Mouse (Mus musculus) midbrain, embryonic 13.5 days (tissue): Measurements from ENCODE around the gene Edn2. TPM values are rescaled to one million over a fixed set of nuclear protein-coding genes. Genes with fewer than 3 reads are reported as not detected.

Source experiments
- ATAC-seq: fragments of 200-750 bp; cut with Nextera tagmentation; 2 replicates; pipeline ENCODE4 v1.8.0; 2017; ENCODE audit warnings: mild to moderate bottlenecking, moderate TSS enrichment, moderate library complexity
- H3K27ac ChIP-seq: fragments of 300-500 bp; sonication (generic); 2 replicates; pipeline ENCODE4 v1.5.1; 2015; ENCODE audit warnings: inconsistent platforms, mild to moderate bottlenecking, moderate library complexity
- H3K27me3 ChIP-seq: fragments of 300-500 bp; sonication (generic); 2 replicates; pipeline ENCODE4 v1.6.1; 2015; ENCODE audit warnings: mild to moderate bottlenecking, inconsistent platforms
- H3K36me3 ChIP-seq: fragments of 300-500 bp; sonication (generic); 2 replicates; pipeline ENCODE4 v1.6.1; 2015; ENCODE audit warnings: mild to moderate bottlenecking, inconsistent platforms
- H3K4me1 ChIP-seq: fragments of 300-500 bp; sonication (generic); replicated peaks from 2 replicates; pipeline ENCODE4 v1.6.1; 2015; ENCODE audit warnings: inconsistent platforms
- H3K4me2 ChIP-seq: fragments of 300-500 bp; sonication (generic); replicated peaks from 2 replicates; pipeline ENCODE4 v1.6.1; 2015; ENCODE audit warnings: moderate library complexity, mild to moderate bottlenecking, inconsistent platforms
- H3K4me3 ChIP-seq: fragments of 300-500 bp; sonication (generic); replicated peaks from 2 replicates; pipeline ENCODE4 v1.5.1; 2015; ENCODE audit warnings: mild to moderate bottlenecking, inconsistent platforms
- H3K9ac ChIP-seq: fragments of 300-500 bp; sonication (generic); replicated peaks from 2 replicates; pipeline ENCODE4 v1.6.1; 2015; ENCODE audit warnings: mild to moderate bottlenecking, inconsistent platforms
- H3K9me3 ChIP-seq: fragments of 300-500 bp; sonication (generic); 2 replicates; pipeline ENCODE4 v1.6.1; 2016; ENCODE audit warnings: mild to moderate bottlenecking, inconsistent platforms
- WGBS: fragments of 180-500 bp; shearing (Covaris S2); methylation state at CpG from one replicate; pipeline ENCODE4 v1.1.7; 2015; 5-methylcytosine and 5-hydroxymethylcytosine counted together
- polyA plus RNA-seq: library from polyadenylated mRNA; unstranded; fragments of >200 nt; fragmentation: Nextera tagmentation; extraction: Ambion mirVana; gene quantifications from 2 replicates; pipeline ENCODE4 v1.2.1, GENCODE M21; 2015

The Edn2 gene
- polyA plus RNA-seq: not detected in 2 replicates

GRCm38 (mm10) chr4:120161166-120161949, at the start of gene Edn2:
Gene Edn2 (plus strand): TSS chr4:120161206.
- H3K4me3 ChIP-seq: no peak within 1 kb of the TSS
- H3K9me3 ChIP-seq: no peaks in the 10 kb centered on the region
- ATAC-seq: peak; percentile 25; the same call in 1 of the 2 replicates
- no peaks in the 10 kb centered on the region for H3K36me3 ChIP-seq
- H3K27me3 ChIP-seq: no peaks in the 10 kb centered on the region
- 38% methylated on average over 29 of the region's 29 CpGs for WGBS
- H3K4me1 ChIP-seq: peaks cover 16% of the 10 kb centered on the region
- H3K9ac ChIP-seq: no peak within 1 kb of the TSS
- no peak within 1 kb of the TSS for H3K27ac ChIP-seq
- no peak within 1 kb of the TSS for H3K4me2 ChIP-seq

GRCm38 (mm10) chr4:120115516-120115915, 45.5 kb upstream of the Edn2 start:
- H3K9ac ChIP-seq: no peak overlapping the region
- H3K27ac ChIP-seq: no peak overlapping the region
- H3K36me3 ChIP-seq: no peaks in the 10 kb centered on the region
- no peak overlapping the region for H3K4me2 ChIP-seq
- H3K4me1 ChIP-seq: no peaks in the 10 kb centered on the region
- no peaks in the 10 kb centered on the region for H3K27me3 ChIP-seq
- WGBS: 88% methylated on average over 3 of the region's 3 CpGs
- H3K4me3 ChIP-seq: no peak overlapping the region
- ATAC-seq: no peak
- H3K9me3 ChIP-seq: no peaks in the 10 kb centered on the region

DNA sequence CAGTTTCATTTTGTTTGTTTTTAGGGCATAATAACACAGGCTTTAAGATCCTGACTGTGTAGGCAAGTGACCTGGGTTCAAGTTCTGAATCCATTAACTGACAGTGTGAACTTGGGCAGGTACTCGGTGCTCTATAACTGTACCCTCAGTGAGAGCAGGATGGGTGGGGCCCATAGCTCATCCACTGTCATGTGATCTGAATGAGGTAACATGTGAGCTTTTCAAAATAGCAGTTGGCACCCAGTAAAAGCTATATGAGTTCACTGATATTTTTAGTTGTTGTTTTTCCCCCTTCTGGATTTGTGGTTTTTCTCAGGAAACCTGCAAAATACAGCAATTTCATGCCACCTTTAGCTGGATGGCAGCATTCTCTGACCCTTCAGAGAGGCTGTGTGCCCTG, 44.7 kb upstream of the Edn2 start:
- no peak overlapping the region for H3K9ac ChIP-seq
- H3K4me3 ChIP-seq: no peak overlapping the region
- no peaks in the 10 kb centered on the region for H3K36me3 ChIP-seq
- ATAC-seq: no peak
- H3K27me3 ChIP-seq: no peaks in the 10 kb centered on the region
- H3K4me1 ChIP-seq: no peaks in the 10 kb centered on the region
- no peaks in the 10 kb centered on the region for H3K9me3 ChIP-seq
- H3K27ac ChIP-seq: no peak overlapping the region
- H3K4me2 ChIP-seq: no peak overlapping the region
- WGBS: 91% methylated on average over 1 of the region's 1 CpGs

GRCm38 (mm10) chr4:120120276-120120675, 40.7 kb upstream of the Edn2 start:
- ATAC-seq: no peak
- Histone ChIP-seq H3K4me2 (no peak overlapping the region), H3K9ac (no peak overlapping the region), H3K27ac (no peak overlapping the region), H3K4me3 (no peak overlapping the region), H3K27me3 (no peaks in the 10 kb centered on the region), H3K4me1 (no peaks in the 10 kb centered on the region), H3K36me3 (no peaks in the 10 kb centered on the region), H3K9me3 (no peaks in the 10 kb centered on the region)
- 35% methylated on average over 8 of the region's 8 CpGs for WGBS

- H3K27me3 ChIP-seq: no peaks in the 10 kb centered on the region
- no peak overlapping the region for H3K4me2 ChIP-seq
- no peak overlapping the region for H3K9ac ChIP-seq
- no peak for ATAC-seq
- no peaks in the 10 kb centered on the region for H3K36me3 ChIP-seq
- no peak overlapping the region for H3K4me3 ChIP-seq
- H3K4me1 ChIP-seq: no peaks in the 10 kb centered on the region
- H3K27ac ChIP-seq: no peak overlapping the region
- no peaks in the 10 kb centered on the region for H3K9me3 ChIP-seq
- 81% methylated on average over 6 of the region's 6 CpGs for WGBS
These were observed 36.4 kb upstream of the Edn2 start for GRCm38 (mm10) chr4:120124656-120125055.

DNA sequence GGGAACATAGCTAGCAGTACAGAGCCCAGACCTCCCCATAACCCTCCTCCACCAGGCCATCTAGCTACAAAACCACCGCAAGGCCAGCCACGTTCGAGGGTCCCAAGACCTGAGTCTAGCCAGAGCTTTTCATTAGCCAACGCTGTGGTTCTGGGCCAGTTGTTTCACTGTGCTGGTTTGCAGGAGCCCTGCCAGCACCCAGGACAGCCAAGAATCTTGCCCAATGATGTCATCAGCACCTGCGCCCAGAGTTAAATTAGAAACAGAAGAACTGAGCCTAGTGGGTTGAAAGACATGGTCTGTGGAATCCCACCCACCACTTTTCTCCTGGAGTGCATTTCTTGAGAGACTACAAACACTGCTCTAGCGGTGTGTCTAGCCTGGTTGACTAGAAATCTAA, 35.0 kb upstream of the Edn2 start:
- 92% methylated on average over 6 of the region's 6 CpGs for WGBS
- no peaks in the 10 kb centered on the region for H3K4me1 ChIP-seq
- H3K36me3 ChIP-seq: no peaks in the 10 kb centered on the region
- no peak for ATAC-seq
- H3K4me2 ChIP-seq: no peak overlapping the region
- H3K27ac ChIP-seq: no peak overlapping the region
- H3K4me3 ChIP-seq: no peak overlapping the region
- no peaks in the 10 kb centered on the region for H3K27me3 ChIP-seq
- H3K9me3 ChIP-seq: no peaks in the 10 kb centered on the region
- H3K9ac ChIP-seq: no peak overlapping the region

GRCm38 (mm10) chr4:120127333-120127732, 33.7 kb upstream of the Edn2 start:
- H3K36me3 ChIP-seq: no peaks in the 10 kb centered on the region
- no peak overlapping the region for H3K4me2 ChIP-seq
- 0 out of 2 replicates have a peak, but pooled peaks cover 4% of the 10 kb centered on the region for H3K4me1 ChIP-seq
- 86% methylated on average over 3 of the region's 3 CpGs for WGBS
- no peak overlapping the region for H3K9ac ChIP-seq
- no peak for ATAC-seq
- H3K9me3 ChIP-seq: no peaks in the 10 kb centered on the region
- no peak overlapping the region for H3K4me3 ChIP-seq
- no peaks in the 10 kb centered on the region for H3K27me3 ChIP-seq
- H3K27ac ChIP-seq: no peak overlapping the region

DNA sequence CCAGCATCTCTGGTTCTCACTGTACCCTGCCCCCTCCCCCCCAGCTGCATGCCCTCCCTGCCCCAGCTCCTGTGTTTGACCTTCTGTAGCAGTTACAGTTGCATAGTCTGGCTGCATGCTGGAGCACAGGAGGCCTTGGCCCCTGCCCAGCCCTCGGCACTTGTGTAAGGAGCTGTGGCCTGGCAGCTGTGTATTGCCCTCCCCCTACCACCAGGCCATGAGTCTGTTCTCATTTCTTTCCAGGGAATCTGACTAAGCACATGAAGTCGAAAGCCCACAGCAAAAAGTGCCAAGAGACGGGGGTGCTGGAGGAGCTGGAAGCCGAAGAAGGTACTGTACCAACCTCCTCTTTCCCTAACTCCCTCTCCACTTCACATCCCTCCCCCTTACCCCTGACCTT, 33.0 kb upstream of the Edn2 start:
- WGBS: 89% methylated on average over 4 of the region's 4 CpGs
- H3K9me3 ChIP-seq: no peaks in the 10 kb centered on the region
- ATAC-seq: no peak

DNA sequence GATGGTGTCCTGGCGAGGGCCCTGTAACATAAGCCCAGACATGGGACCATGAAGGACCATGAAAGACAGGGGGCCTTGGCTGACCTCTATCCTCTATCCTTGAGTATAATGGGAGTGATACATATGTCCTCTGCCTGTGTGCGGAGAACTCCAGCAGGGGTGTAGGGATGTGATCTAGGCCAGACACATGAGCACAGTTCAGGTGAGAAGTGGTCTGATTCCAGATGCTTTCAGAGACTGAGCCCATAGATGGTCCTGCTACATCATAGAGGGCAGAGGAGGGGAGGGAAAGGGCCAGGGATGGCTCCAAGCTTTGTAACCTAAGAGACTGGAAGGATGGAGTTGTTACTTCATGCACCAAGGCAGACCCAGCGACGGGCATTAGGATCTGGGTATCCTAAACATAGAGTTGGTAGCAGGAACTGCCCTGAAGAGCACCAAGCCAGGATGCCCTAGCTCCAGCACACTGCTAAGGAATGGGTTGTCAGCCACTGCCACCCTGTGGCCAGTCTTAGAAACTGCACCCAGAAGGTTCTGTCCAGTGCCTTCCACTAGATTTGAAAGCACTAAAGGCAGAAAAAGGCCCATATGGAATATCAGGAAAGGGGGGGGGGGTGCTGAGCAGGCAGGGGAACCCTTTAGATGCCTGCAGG, 31.6 kb upstream of the Edn2 start:
- no peaks in the 10 kb centered on the region for H3K36me3 ChIP-seq
- 44% methylated on average over 4 of the region's 4 CpGs for WGBS
- H3K27me3 ChIP-seq: no peaks in the 10 kb centered on the region
- H3K4me3 ChIP-seq: no peak overlapping the region
- no peaks in the 10 kb centered on the region for H3K9me3 ChIP-seq
- no peak overlapping the region for H3K4me2 ChIP-seq
- peak overlapping the region; percentile 19; the same call in 1 of the 2 replicates for H3K9ac ChIP-seq
- peak; percentile 85 for ATAC-seq
- H3K4me1 ChIP-seq: 0 out of 2 replicates have a peak, but pooled peaks cover 9% of the 10 kb centered on the region
- H3K27ac ChIP-seq: no peak overlapping the region

More for the DNA sequence above, 33.0 kb upstream of the Edn2 start:
- Histone ChIP-seq H3K4me3 (no peak overlapping the region), H3K4me1 (0 out of 2 replicates have a peak, but pooled peaks cover 4% of the 10 kb centered on the region), H3K27me3 (no peaks in the 10 kb centered on the region), H3K36me3 (no peaks in the 10 kb centered on the region), H3K9ac (no peak overlapping the region), H3K4me2 (no peak overlapping the region), H3K27ac (no peak overlapping the region)

DNA sequence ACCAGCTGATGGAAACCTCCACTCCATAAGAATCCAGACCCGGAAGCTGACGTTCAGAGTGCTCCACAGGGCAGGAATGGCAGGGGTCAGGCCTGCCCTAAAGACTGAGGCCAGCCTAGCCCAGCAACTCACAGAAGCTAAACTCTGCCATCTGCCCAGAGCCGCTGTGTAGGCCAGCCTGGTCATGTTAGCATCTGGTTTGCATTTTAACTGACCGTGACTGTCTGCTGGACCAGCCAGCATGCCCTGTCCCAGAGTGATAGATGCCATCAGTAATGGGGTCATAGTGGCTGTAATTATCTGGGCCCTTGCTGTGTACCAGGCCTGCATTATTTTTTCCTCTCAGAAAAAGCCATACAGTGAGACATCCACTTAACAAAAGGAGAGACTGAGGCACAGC, 30.1 kb upstream of the Edn2 start:
- Histone ChIP-seq H3K9me3 (no peaks in the 10 kb centered on the region), H3K27ac (no peak overlapping the region), H3K27me3 (no peaks in the 10 kb centered on the region), H3K4me3 (no peak overlapping the region), H3K4me1 (0 out of 2 replicates have a peak, but pooled peaks cover 9% of the 10 kb centered on the region), H3K36me3 (no peaks in the 10 kb centered on the region), H3K4me2 (no peak overlapping the region), H3K9ac (no peak overlapping the region)
- 87% methylated on average over 4 of the region's 4 CpGs for WGBS
- no peak for ATAC-seq

GRCm38 (mm10) chr4:120131441-120132220, 29.4 kb upstream of the Edn2 start:
- Histone ChIP-seq H3K4me2 (no peak overlapping the region), H3K4me3 (no peak overlapping the region), H3K9me3 (no peaks in the 10 kb centered on the region), H3K9ac (no peak overlapping the region), H3K27ac (no peak overlapping the region), H3K27me3 (no peaks in the 10 kb centered on the region), H3K36me3 (no peaks in the 10 kb centered on the region), H3K4me1 (0 out of 2 replicates have a peak, but pooled peaks cover 9% of the 10 kb centered on the region)
- WGBS: 88% methylated on average over 24 of the region's 24 CpGs
- ATAC-seq: no peak

DNA sequence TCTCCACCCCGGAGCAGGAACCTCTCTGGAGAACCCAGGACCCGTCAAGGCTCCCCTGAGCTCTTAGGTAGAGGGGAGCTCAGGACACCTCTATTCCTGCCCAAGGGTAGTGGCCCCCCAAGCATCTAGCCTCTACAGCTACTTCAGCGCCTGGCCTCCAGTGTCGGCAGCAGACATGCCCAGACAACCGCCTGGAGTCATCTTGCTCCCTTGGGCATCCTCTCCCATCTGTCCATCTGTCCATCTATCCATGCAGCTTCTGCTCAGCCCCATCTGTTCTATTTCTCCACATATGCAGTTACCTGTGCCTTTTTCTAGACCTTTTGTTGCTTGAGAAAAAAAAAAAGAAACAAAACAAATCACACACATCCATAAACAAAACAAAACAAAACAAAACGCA, 26.8 kb upstream of the Edn2 start:
- H3K36me3 ChIP-seq: no peaks in the 10 kb centered on the region
- ATAC-seq: no peak
- WGBS: 68% methylated on average over 6 of the region's 6 CpGs
- no peaks in the 10 kb centered on the region for H3K27me3 ChIP-seq
- no peak overlapping the region for H3K4me3 ChIP-seq
- no peak overlapping the region for H3K9ac ChIP-seq
- H3K4me1 ChIP-seq: 0 out of 2 replicates have a peak, but pooled peaks cover 9% of the 10 kb centered on the region
- H3K27ac ChIP-seq: no peak overlapping the region
- H3K9me3 ChIP-seq: no peaks in the 10 kb centered on the region
- H3K4me2 ChIP-seq: no peak overlapping the region
